ENCODE assay signal across 10 mouse cellular contexts in the genomic region with DNA sequence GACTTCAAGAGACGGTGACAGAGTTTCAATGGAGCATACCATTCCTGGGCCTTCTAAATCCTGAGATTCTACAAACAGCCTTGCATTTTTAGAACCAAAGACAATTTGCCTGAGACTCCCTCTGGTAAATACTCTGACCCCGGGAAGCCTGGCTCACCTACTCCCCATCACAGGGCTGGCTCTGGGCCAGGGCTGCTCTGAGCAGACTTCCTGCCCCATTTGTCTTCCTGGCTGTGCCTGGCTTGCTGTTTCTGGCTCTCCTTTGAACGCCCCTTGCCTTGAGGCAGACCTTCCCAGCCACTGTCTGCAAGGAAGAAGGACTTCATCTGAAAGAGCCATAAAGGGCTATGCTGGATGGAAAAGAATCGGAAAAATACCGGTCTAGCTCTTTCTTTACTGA.
DNase-seq lines count a peak whose midpoint lies in the region; ATAC-seq and TF ChIP-seq lines count a peak whose summit lies in the region.
"Had no signal": no experiment of that assay in that cellular context is flagged by ENCODE, and none has a peak within 500 bp of the region (broad histone marks: within the 10 kb centered on the region; RNA-seq: fewer than 3 reads in every experiment).

No protein-coding gene starts in this region.

- peak; percentile 56; the same call in 1 of the 2 replicates for ATAC-seq in liver, postnatal 0 days
- ATAC-seq in midbrain, embryonic 13.5 days, result no peak
- no peak for ATAC-seq in forebrain, embryonic 16.5 days

- 65% methylated on average over 5 of the region's 5 CpGs for WGBS in heart, embryonic 10.5 days
- WGBS in liver, postnatal 0 days (ENCODE audit: insufficient replicate concordance), result 62% methylated on average over 5 of the region's 5 CpGs
- WGBS in midbrain, embryonic 13.5 days, result 80% methylated on average over 5 of the region's 5 CpGs
- 76% methylated on average over 5 of the region's 5 CpGs for WGBS in forebrain, embryonic 16.5 days

- TF ChIP-seq CTCF in liver, postnatal 0 days (IDR thresholded peaks at IDR 0.05; ENCODE audit: low read depth), result no peak

- H3K4me3 ChIP-seq in heart, embryonic 10.5 days, result no peak overlapping the region
- H3K4me3 ChIP-seq in liver, postnatal 0 days (ENCODE audit: low read depth, low read length), result no peak overlapping the region
- H3K4me3 ChIP-seq in midbrain, embryonic 13.5 days (replicated peaks), result no peak overlapping the region
- H3K4me3 ChIP-seq in forebrain, embryonic 16.5 days (replicated peaks; ENCODE audit: low read length), result no peak overlapping the region
- H3K4me3 ChIP-seq: limb, embryonic 13.5 days had no signal

- no peak overlapping the region for H3K9ac ChIP-seq in liver, postnatal 0 days (replicated peaks)
- H3K9ac ChIP-seq in midbrain, embryonic 13.5 days (replicated peaks), result no peak overlapping the region
- no peak overlapping the region for H3K9ac ChIP-seq in forebrain, embryonic 16.5 days (replicated peaks; ENCODE audit: low read depth, low read length)
- H3K9ac ChIP-seq: limb, embryonic 13.5 days had no signal

- no peaks in the 10 kb centered on the region for H3K9me3 ChIP-seq in heart, embryonic 10.5 days
- H3K9me3 ChIP-seq in liver, postnatal 0 days (ENCODE audit: low read length), result no peaks in the 10 kb centered on the region
- no peaks in the 10 kb centered on the region for H3K9me3 ChIP-seq in midbrain, embryonic 13.5 days
- H3K9me3 ChIP-seq in forebrain, embryonic 16.5 days (ENCODE audit: control insufficient read depth, low read length), result no peaks in the 10 kb centered on the region
- H3K9me3 ChIP-seq: limb, embryonic 13.5 days had no signal

- H3K4me1 ChIP-seq in heart, embryonic 10.5 days, result peaks cover 6% of the 10 kb centered on the region; the same call in 1 of the 2 replicates
- peaks cover 11% of the 10 kb centered on the region for H3K4me1 ChIP-seq in liver, postnatal 0 days (ENCODE audit: insufficient read depth)
- 0 out of 2 replicates have a peak, but pooled peaks cover 4% of the 10 kb centered on the region for H3K4me1 ChIP-seq in midbrain, embryonic 13.5 days (replicated peaks)
- H3K4me1 ChIP-seq in forebrain, embryonic 16.5 days (replicated peaks; ENCODE audit: control insufficient read depth, insufficient read depth, low read length), result no peaks in the 10 kb centered on the region

- no peak for TF ChIP-seq EP300 in liver, postnatal 0 days (IDR thresholded peaks at IDR 0.05; ENCODE audit: low read depth)

- H3K36me3 ChIP-seq in heart, embryonic 10.5 days, result peaks cover 8% of the 10 kb centered on the region; the same call in 1 of the 2 replicates
- peaks cover 32% of the 10 kb centered on the region for H3K36me3 ChIP-seq in liver, postnatal 0 days (replicated peaks; ENCODE audit: insufficient read depth, low read length)
- no peaks in the 10 kb centered on the region for H3K36me3 ChIP-seq in midbrain, embryonic 13.5 days
- no peaks in the 10 kb centered on the region for H3K36me3 ChIP-seq in forebrain, embryonic 16.5 days (ENCODE audit: control insufficient read depth, insufficient read depth)

- intact Hi-C loops in heart, postnatal 14 days (cut with DNase I), result no loop called here

- no peak overlapping the region for H3K27ac ChIP-seq in heart, embryonic 10.5 days
- no peak overlapping the region for H3K27ac ChIP-seq in liver, postnatal 0 days (ENCODE audit: low read depth)
- no peak overlapping the region for H3K27ac ChIP-seq in midbrain, embryonic 13.5 days
- no peak overlapping the region for H3K27ac ChIP-seq in forebrain, embryonic 16.5 days (ENCODE audit: low read length)

- H3K4me2 ChIP-seq in liver, postnatal 0 days (ENCODE audit: low read depth, low read length), result no peak overlapping the region
- no peak overlapping the region for H3K4me2 ChIP-seq in midbrain, embryonic 13.5 days (replicated peaks)
- H3K4me2 ChIP-seq in forebrain, embryonic 16.5 days (ENCODE audit: low read length), result no peak overlapping the region
- H3K4me2 ChIP-seq: limb, embryonic 13.5 days had no signal

- DNase-seq in heart, adult 11 months, result peak; percentile 96
- no peak for DNase-seq in heart, embryonic 10.5 days (ENCODE audit: low spot score)
- DNase-seq in T-cell, adult 2 months (ENCODE audit: low spot score), result peak; percentile 55
- peak; percentile 58 to 65 for DNase-seq in heart, postnatal 14 days
- DNase-seq in liver, postnatal 0 days, result peak; percentile 58
- no peak for DNase-seq in cerebellum, adult 8-10 months
- DNase-seq: spleen, adult 18-20 months had no signal

- H3K27me3 ChIP-seq in heart, embryonic 10.5 days (ENCODE audit: insufficient read depth, poor library complexity, severe bottlenecking), result no peaks in the 10 kb centered on the region
- no peaks in the 10 kb centered on the region for H3K27me3 ChIP-seq in liver, postnatal 0 days (ENCODE audit: insufficient read depth, low read length)
- no peaks in the 10 kb centered on the region for H3K27me3 ChIP-seq in midbrain, embryonic 13.5 days
- H3K27me3 ChIP-seq in forebrain, embryonic 16.5 days (replicated peaks; ENCODE audit: control insufficient read depth, insufficient read depth, low read length), result no peaks in the 10 kb centered on the region
- H3K27me3 ChIP-seq: limb, embryonic 13.5 days had no signal

Comparison
In these comparisons a context has a peak if more than half of its experiments do, and no peak if none do; other contexts are left out.
1. DNase-seq: peak in heart, adult 11 months (single experiment), T-cell, adult 2 months (single experiment), heart, postnatal 14 days (2 of 2) and liver, postnatal 0 days (single experiment); none in heart, embryonic 10.5 days (single experiment) and cerebellum, adult 8-10 months (single experiment).